ENCODE assay signal across 10 mouse cellular contexts in the genomic region with DNA sequence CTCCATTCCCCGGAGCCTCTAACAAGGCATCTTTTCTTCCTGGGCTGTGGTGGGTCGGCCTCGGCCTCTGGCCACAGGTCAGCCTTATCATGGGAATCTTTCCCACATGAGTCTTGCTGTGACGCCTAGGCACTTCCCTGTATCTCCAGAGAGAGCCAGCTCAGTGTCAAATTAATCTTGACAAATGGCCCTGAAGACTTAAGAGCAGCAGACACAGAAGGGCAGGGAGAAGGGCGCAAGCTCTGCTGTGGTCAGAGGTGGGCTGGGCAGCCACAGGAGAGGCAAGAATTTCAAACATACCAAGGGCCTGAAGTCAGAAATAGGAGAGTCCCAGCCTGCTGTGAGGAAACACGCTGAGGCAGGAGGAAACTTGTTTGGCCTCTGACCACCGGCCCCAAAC. TPM values are rescaled to one million over a fixed set of nuclear protein-coding genes. Genes with fewer than 3 reads are reported as not detected.
DNase-seq lines count a peak whose midpoint lies in the region; ATAC-seq lines count a peak whose summit lies in the region.
"Had no signal": no experiment of that assay in that cellular context is flagged by ENCODE, and none has a peak within 500 bp of the region (broad histone marks: within the 10 kb centered on the region; RNA-seq: fewer than 3 reads in every experiment).

No protein-coding gene starts in this region.

- peak; percentile 58 for DNase-seq in kidney, adult 11 months
- no peak for DNase-seq in kidney, adult 18-20 months
- peak; percentile 53 for DNase-seq in adrenal gland, postnatal 10 days
- peak; percentile 73 for DNase-seq in mesoderm, embryonic 11.5 days (ENCODE audit: low read depth, low spot score)
- DNase-seq in cerebellum, adult 8-10 months, result no peak
- DNase-seq in right cerebral cortex, postnatal 36 days (ENCODE audit: low spot score in 2 of 2), result no peak
- DNase-seq: cerebellum, postnatal 14 days; thymus, adult 18-20 months had no signal

- no peak overlapping the region for H3K4me3 ChIP-seq in heart, embryonic 16.5 days (ENCODE audit: low read length)

- no peak for ATAC-seq in heart, embryonic 16.5 days (replicated peaks; ENCODE audit: extremely low read depth, insufficient read depth, low FRiP score)
- no peak for ATAC-seq in cerebellum, adult (ENCODE audit: insufficient number of reproducible peaks, low FRiP score, low TSS enrichment)

- peak overlapping the region; percentile 50 for H3K9ac ChIP-seq in heart, embryonic 16.5 days (ENCODE audit: low read length)

- no peaks in the 10 kb centered on the region for H3K36me3 ChIP-seq in heart, embryonic 16.5 days (ENCODE audit: control insufficient read depth, insufficient read depth)

- H3K9me3 ChIP-seq in heart, embryonic 16.5 days (replicated peaks; ENCODE audit: control insufficient read depth, low read length), result no peaks in the 10 kb centered on the region

- no peak overlapping the region for H3K4me2 ChIP-seq in heart, embryonic 16.5 days (ENCODE audit: low read depth, low read length)

- H3K27me3 ChIP-seq in heart, embryonic 16.5 days (ENCODE audit: control insufficient read depth, insufficient read depth, low read length), result no peaks in the 10 kb centered on the region

- H3K4me1 ChIP-seq in heart, embryonic 16.5 days (ENCODE audit: control insufficient read depth, insufficient read depth, low read length), result peaks cover 55% of the 10 kb centered on the region

- 25% methylated on average over 7 of the region's 7 CpGs for WGBS in heart, embryonic 16.5 days

- H3K27ac ChIP-seq in heart, embryonic 16.5 days (ENCODE audit: low read length), result peak overlapping the region; percentile 95

RNA-seq across cellular contexts. Expression of gene Adamtsl4, which starts 8.6 kb away (rescaled TPM):
- 10 to 100 TPM; 13.3 to 13.4 TPM for total RNA-seq in adrenal gland, postnatal 10 days (2021)
- 8.5 and 13.7 TPM in 2 replicates for polyA plus RNA-seq in heart, embryonic 16.5 days (2015; fragmentation: Nextera tagmentation; extraction: Ambion mirVana)

RNA-seq across cellular contexts. Expression of gene Mcl1, which starts 37.8 kb away (rescaled TPM):
- 100 to 1,000 TPM; 116 to 144 TPM for total RNA-seq in adrenal gland, postnatal 10 days (2021)
- polyA plus RNA-seq in heart, embryonic 16.5 days (2015; fragmentation: Nextera tagmentation; extraction: Ambion mirVana), result 31.9 and 38.3 TPM in 2 replicates

RNA-seq across cellular contexts. Expression of gene Ecm1, which starts 43.0 kb away (rescaled TPM):
- total RNA-seq in adrenal gland, postnatal 10 days (2021), result 100 to 1,000 TPM; 139 to 162 TPM
- 44.1 and 49.2 TPM in 2 replicates for polyA plus RNA-seq in heart, embryonic 16.5 days (2015; fragmentation: Nextera tagmentation; extraction: Ambion mirVana)

Comparison
In these comparisons a context has a peak if more than half of its experiments do, and no peak if none do; other contexts are left out.
1. DNase-seq: peak in kidney, adult 11 months (single experiment), adrenal gland, postnatal 10 days (single experiment) and mesoderm, embryonic 11.5 days (single experiment); none in kidney, adult 18-20 months (single experiment), cerebellum, adult 8-10 months (single experiment) and right cerebral cortex, postnatal 36 days (0 of 2).